8 mouse cellular contexts compared by ENCODE assay signal in the genomic region with DNA sequence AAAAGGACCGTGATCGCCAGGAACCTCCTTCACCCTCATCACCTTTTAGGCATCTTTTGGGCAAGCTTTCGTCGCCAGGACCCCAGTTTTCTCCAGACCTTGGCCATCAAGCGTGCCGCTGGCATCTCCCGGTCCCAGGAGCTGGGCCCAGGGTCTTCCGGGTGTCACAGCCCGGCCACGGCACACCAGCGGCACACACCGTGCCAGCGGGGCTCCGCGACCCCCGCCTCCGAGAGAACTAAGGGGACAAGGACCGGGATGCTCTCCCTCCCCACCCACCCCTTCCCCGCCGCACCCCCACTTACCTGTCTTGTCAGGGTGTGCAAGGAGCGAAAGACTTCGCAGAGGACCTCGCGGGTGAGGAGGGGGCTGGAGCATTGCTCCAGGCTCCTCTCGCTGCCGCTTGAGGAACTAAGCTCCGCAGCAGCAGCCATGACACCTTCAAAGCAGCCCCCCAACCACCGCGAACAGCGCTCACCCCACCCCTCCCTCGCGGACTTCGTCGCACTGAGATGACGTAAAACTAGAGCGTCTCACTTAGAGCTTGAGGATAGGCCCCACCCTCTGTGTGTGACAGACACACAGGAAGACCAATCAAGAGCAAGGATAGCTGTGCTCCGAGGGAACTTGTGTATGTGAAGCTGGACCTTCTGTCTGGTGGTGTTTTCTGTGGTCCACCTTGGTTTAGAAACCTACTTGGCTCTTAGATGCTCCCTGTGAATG. TPM values are rescaled to one million over a fixed set of nuclear protein-coding genes. Genes with fewer than 3 reads are reported as not detected.
DNase-seq lines count a peak whose midpoint lies in the region; ATAC-seq and TF ChIP-seq lines count a peak whose summit lies in the region.

Gene Mbip, minus strand, starts transcription at position 528 of the 723 bp plus-strand sequence.

- H3K36me3 ChIP-seq in kidney, embryonic 14.5 days (ENCODE audit: control insufficient read depth, insufficient read depth, low read length): no peaks in the 10 kb centered on the region; the same call in 1 of the 2 replicates
- no peaks in the 10 kb centered on the region for H3K36me3 ChIP-seq in limb, embryonic 15.5 days

- peak within 1 kb of the TSS; percentile 60 for H3K4me2 ChIP-seq in kidney, embryonic 14.5 days (replicated peaks; ENCODE audit: low read depth, low read length)
- H3K4me2 ChIP-seq in limb, embryonic 15.5 days: peak within 1 kb of the TSS; percentile 51

- no peak for TF ChIP-seq POLR2A in bone marrow macrophage, adult 2 months (IDR thresholded peaks at IDR 0.05; ENCODE audit: borderline replicate concordance, low read depth, low read length)
- peak; percentile 57 for TF ChIP-seq POLR2A in embryonic fibroblast, embryonic 13.5 days (IDR thresholded peaks at IDR 0.05; ENCODE audit: low read depth, low read length)

- no peaks in the 10 kb centered on the region for H3K27me3 ChIP-seq in kidney, embryonic 14.5 days (ENCODE audit: control insufficient read depth, insufficient read depth, low read length)
- H3K27me3 ChIP-seq in limb, embryonic 15.5 days: no peaks in the 10 kb centered on the region

- WGBS in kidney, embryonic 14.5 days: under 1% methylated on average over 34 of the region's 37 CpGs
- under 1% methylated on average over 36 of the region's 37 CpGs for WGBS in limb, embryonic 15.5 days

- H3K9ac ChIP-seq in kidney, embryonic 14.5 days (ENCODE audit: low read depth, low read length): peak within 1 kb of the TSS; percentile 93
- peak within 1 kb of the TSS; percentile 70 for H3K9ac ChIP-seq in limb, embryonic 15.5 days

- peak within 1 kb of the TSS; percentile 87 for H3K4me3 ChIP-seq in bone marrow macrophage, adult 2 months (ENCODE audit: insufficient read depth, low read length)
- peak within 1 kb of the TSS; percentile 84 for H3K4me3 ChIP-seq in embryonic fibroblast, embryonic 13.5 days (ENCODE audit: insufficient read depth, low read length)
- peak within 1 kb of the TSS; percentile 94 for H3K4me3 ChIP-seq in kidney, embryonic 14.5 days (ENCODE audit: low read length)
- peak within 1 kb of the TSS; percentile 83 for H3K4me3 ChIP-seq in limb, embryonic 15.5 days

- no peak for TF ChIP-seq CTCF in bone marrow macrophage, adult 2 months (IDR thresholded peaks at IDR 0.05; ENCODE audit: low read depth, low read length)
- no peak for TF ChIP-seq CTCF in embryonic fibroblast, embryonic 13.5 days (IDR thresholded peaks at IDR 0.05; ENCODE audit: borderline replicate concordance, insufficient read depth, low read length)

- H3K9me3 ChIP-seq in kidney, embryonic 14.5 days (ENCODE audit: control insufficient read depth, low read length): no peaks in the 10 kb centered on the region
- no peaks in the 10 kb centered on the region for H3K9me3 ChIP-seq in limb, embryonic 15.5 days

- H3K27ac ChIP-seq in bone marrow macrophage, adult 2 months (ENCODE audit: insufficient read depth, low read depth, low read length): no peak within 1 kb of the TSS
- H3K27ac ChIP-seq in embryonic fibroblast, embryonic 13.5 days (ENCODE audit: insufficient read depth, low read length): no peak within 1 kb of the TSS
- H3K27ac ChIP-seq in kidney, embryonic 14.5 days (ENCODE audit: low read depth, low read length): 0 out of 2 replicates have a peak within 1 kb of the TSS, but pooled peaks have one; percentile 24
- H3K27ac ChIP-seq in limb, embryonic 15.5 days: 0 out of 2 replicates have a peak within 1 kb of the TSS, but pooled peaks have one; percentile 67

- H3K4me1 ChIP-seq in bone marrow macrophage, adult 2 months (ENCODE audit: control insufficient read depth, insufficient read depth, low read length): no peaks in the 10 kb centered on the region
- no peaks in the 10 kb centered on the region for H3K4me1 ChIP-seq in embryonic fibroblast, embryonic 13.5 days (ENCODE audit: control insufficient read depth, insufficient read depth, low read length)
- H3K4me1 ChIP-seq in kidney, embryonic 14.5 days (ENCODE audit: control insufficient read depth, insufficient read depth, low read length): no peaks in the 10 kb centered on the region
- H3K4me1 ChIP-seq in limb, embryonic 15.5 days: no peaks in the 10 kb centered on the region; the same call in 1 of the 2 replicates

- DNase-seq in A20 (ENCODE audit: low read depth, low spot score): peak; percentile 98
- DNase-seq in heart, adult 9 months (ENCODE audit: low spot score in 2 of 2): peak; percentile 96 to 97
- peak; percentile 83 to 93 for DNase-seq in monocyte, adult 2 months (ENCODE audit: low read depth in 1 of 2, low spot score in 2 of 2)
- peak; percentile 92 to 94 for DNase-seq in spleen, postnatal 36 days (ENCODE audit: low spot score in 2 of 2)

- ATAC-seq in kidney, embryonic 14.5 days (ENCODE audit: low FRiP score, low TSS enrichment): peak; percentile 100
- ATAC-seq in limb, embryonic 15.5 days (ENCODE audit: insufficient number of reproducible peaks, low FRiP score, low TSS enrichment, low read depth): peak; percentile 97

RNA-seq across cellular contexts. Expression of gene Mbip, which starts in this region (rescaled TPM):
- polyA plus RNA-seq in bone marrow macrophage, adult 2 months (2012; ENCODE audit: insufficient read depth, insufficient read length, missing spikeins): 19.6 and 24.8 TPM in 2 replicates
- polyA plus RNA-seq in embryonic fibroblast, embryonic 13.5 days (2011; ENCODE audit: insufficient read length, low read depth, missing spikeins): 22.1 and 23.8 TPM in 2 replicates
- polyA plus RNA-seq in kidney, embryonic 14.5 days (2014; fragmentation: Nextera tagmentation; extraction: Ambion mirVana): 37.4 and 52.6 TPM in 2 replicates
- polyA plus RNA-seq in limb, embryonic 15.5 days (2015; fragmentation: Nextera tagmentation; extraction: Ambion mirVana): 32.6 and 37.5 TPM in 2 replicates

Comparison
In these comparisons a context has a peak if more than half of its experiments do, and no peak if none do; other contexts are left out.
1. H3K27ac ChIP-seq: peak in kidney, embryonic 14.5 days (single experiment) and limb, embryonic 15.5 days (single experiment); none in bone marrow macrophage, adult 2 months (single experiment) and embryonic fibroblast, embryonic 13.5 days (single experiment).
2. Peak in every context shown above with its lines, with median percentiles within 50 percentile points of each other: DNase-seq and H3K4me3 ChIP-seq.